Mouse (Mus musculus): ENCODE measurements around the gene Eif1ad. TPM values are rescaled to one million over a fixed set of nuclear protein-coding genes. Genes with fewer than 3 reads are reported as not detected.
"Not testable (repeated sequence)": the region's sequence is repeated elsewhere in the genome, so short reads cannot be mapped to it uniquely, and the experiment has no call there.

Eif1ad gene
- total RNA-seq (2014; fragmentation: Nextera tagmentation), result 50.1 and 56.4 TPM in 2 replicates
- 54.6 and 60.4 TPM in 2 replicates for total RNA-seq (2017)

DNA sequence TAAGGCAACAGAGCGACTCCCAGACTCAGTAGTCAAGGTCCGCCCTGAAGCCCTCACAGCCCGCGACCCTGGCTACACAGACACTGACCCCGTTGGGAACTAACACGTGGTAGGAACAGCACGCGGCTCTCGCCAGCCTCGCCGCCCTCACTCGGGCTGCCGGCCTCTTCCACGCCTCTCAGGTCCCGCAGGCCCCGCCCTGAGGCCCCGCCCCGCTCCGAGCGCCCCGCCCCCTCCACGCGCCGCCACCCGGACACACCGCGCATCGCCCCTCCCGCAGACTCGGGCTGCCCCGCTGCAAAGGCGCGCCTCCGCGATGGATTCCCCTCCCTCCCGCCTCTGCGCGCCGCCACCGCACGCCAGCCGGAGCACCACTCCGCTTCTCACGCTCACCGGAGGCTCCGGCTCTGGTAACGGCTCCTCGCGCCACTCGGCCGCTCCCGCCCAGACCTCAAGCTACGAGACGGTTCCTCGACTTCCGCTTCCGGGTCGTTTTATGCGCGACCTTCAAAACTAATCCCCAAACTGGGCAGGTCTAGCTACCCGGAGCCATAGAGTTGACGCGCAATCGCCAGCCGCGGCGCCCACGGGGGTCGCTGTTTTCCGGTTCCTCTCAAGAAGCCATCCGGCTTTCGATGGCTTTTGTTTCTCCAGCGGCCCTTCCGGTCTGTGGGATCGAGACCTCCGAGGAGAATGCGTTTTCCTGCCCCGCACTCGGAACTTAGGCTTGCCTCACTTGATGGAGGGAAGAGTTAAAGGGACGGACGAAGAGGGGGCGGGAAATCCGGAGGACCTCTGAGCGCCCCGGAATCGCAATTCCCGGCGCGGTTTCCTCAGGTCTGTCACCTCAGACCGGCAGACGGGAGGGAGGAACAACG, at the start of gene Eif1ad:
Eif1ad (plus strand) TSS at position 567 of the 878 bp plus-strand sequence.
- ATAC-seq (replicated peaks; ENCODE audit: low FRiP score, low TSS enrichment, poor library complexity, severe bottlenecking), result peak; percentile 79

DNA sequence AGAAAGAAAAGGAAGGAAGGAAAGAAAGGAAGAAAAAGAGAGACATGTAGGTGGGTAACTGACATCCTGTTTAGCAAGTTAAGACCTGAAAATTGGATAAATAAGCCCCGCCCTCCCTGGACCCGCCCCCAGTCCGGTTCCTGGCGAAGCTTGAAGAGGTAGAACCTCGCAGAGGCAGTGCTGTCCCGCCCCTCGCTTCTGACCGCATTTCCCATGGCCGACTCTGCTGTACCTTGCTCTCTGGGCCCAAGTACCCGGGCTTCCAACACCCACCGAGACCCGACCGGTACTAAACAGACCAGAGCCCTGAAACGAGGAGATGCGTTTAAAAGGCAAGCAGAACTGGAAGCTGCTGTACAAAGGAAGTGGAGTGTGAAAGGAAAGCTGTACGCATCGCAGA, 42.7 kb upstream of the Eif1ad start:
- ATAC-seq (replicated peaks; ENCODE audit: low FRiP score, low TSS enrichment, poor library complexity, severe bottlenecking), result no peak; the same call in 1 of the 2 replicates

DNA sequence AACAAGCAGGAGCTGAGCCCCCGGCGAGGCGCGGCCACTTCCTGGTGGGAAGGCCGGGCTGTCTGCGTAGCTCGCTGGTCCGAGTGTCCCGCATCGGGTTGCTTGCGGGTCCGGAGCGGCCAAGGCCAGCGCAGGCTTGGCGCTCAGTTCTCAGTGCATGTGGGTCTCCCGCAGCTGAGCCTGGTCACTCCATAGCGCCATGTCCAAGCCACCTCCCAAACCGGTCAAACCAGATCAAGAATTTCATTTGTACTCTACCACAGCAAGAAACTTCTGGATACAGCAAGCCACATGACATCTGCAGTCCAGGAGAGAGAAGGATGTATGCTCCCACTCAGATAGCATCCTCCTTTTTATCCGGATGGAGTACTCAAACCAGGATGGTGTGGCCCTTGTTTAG, 38.6 kb upstream of the Eif1ad start:
- no peak for ATAC-seq (replicated peaks; ENCODE audit: low FRiP score, low TSS enrichment, poor library complexity, severe bottlenecking)

DNA sequence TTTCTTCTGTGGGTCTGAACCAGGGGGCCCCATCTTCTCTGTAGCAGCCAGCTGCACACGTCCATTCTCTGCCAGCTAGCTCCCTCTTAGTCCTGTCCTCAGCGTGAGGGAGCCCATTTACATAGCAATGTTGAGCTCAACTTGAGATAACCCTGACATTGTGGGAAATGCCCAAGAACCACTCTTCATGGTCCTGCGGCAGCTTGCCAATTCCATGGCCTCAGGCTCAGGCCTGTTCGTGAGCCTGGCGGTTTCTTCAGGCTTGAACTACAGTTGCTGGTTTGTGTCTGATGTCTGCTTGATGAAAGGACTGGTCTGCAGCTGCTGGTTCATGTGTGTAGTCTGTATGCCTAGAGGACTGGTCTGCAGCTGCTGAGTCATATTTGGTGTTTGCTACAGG, 31.8 kb upstream of the Eif1ad start:
- ATAC-seq (replicated peaks; ENCODE audit: low FRiP score, low TSS enrichment, poor library complexity, severe bottlenecking), result no peak

DNA sequence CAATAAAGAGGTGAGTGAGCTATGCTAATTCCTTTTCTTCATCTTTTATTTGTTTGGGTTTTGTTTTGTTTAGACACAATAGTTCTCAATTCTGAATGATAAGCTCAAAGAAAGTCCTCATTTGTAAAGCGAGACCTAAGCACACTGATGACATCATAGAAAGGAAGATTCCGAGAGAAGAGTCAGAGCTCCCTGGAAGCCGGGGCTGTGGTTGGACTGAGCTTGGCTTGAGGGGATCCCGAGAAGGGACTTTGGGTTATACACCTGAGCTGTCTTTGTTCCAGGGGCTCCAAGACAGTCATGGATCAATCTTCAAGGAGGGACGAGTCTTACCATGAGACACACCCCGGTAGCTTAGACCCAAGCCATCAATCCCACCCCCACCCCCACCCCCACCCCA, 31.1 kb upstream of the Eif1ad start, which contains the start of gene Catsper1:
Catsper1 (plus strand) TSS at position 301 of the 400 bp plus-strand sequence.
- ATAC-seq (replicated peaks; ENCODE audit: low FRiP score, low TSS enrichment, poor library complexity, severe bottlenecking), result no peak

DNA sequence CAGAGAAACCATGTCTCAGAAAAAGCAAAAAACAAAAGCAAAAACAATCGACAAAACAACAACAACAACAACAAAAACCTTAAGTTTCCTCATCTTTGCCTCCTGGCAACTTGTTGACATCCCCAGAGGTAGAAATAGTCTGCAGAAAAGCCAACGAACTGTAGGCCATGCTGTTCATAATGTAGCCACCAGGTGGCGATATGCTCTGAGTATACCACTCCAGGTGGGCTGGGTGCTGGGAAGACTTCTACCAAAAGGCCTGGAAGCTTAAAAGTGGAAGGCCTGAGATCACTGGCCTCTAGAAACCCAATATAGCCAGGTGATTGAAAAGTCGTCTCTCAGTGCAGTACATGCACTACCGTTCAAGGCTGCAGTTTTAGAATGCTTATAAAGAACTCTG, 28.6 kb upstream of the Eif1ad start:
- peak; percentile 78 for ATAC-seq (replicated peaks; ENCODE audit: low FRiP score, low TSS enrichment, poor library complexity, severe bottlenecking)

DNA sequence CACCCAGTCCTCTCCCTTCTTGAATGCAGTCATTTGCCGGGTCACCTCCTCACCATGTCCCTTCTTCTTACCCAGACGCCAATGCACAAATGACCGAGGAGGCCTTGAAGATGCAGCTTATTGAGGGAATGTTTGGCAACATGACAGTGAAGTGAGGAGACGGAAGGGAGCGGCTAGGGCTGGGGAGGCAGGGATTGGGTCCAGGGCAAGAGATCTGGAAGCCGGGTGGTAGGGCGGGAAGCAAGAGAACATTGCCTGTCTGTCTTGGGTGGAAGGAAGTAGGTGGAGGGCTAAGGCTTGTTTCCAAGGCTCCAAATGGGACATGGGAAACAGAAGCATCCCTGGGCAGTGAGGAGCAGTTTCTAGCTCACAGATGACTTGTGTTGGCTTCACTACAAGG, 25.2 kb upstream of the Eif1ad start:
- ATAC-seq (replicated peaks; ENCODE audit: low FRiP score, low TSS enrichment, poor library complexity, severe bottlenecking), result no peak

DNA sequence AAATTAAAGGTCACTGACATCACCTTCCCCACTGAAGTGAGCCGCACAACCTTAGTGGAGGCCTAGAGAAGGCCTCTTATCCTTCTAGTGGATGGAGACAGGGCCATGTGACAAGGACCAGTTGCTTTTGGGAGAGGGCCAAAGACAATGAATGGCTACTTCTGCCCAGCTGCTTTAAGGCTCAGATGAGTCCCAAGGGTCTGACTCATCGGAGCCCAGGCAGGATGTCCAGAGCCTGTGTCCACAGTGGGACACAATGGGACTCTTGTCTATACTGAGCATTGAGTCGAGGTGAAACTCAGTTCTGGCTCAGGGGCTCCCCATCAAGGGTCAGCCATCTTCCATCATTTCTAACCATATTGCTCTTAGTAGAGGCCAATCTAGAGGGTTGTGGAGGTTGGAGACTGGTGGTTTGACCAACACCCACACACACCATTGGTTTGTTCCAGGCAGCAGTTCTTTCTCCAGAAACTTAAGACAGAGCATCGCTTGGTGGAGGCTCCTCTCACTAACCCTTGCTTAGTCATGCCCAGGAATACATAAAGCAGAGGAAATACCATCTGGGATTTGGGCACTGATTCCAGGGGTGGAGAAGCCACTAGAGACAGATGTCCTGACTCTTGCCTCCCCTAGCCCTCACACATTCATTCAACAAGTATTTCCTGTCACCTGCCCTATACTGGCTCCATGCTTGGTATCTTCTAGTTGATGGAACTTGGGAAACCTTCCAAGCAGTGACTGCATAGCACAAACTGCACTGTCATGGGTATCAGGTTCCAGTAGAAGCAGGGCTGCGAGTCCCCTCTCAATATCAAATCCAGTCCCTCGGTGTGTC, 21.0 kb upstream of the Eif1ad start:
- ATAC-seq (replicated peaks; ENCODE audit: low FRiP score, low TSS enrichment, poor library complexity, severe bottlenecking), result no peak

DNA sequence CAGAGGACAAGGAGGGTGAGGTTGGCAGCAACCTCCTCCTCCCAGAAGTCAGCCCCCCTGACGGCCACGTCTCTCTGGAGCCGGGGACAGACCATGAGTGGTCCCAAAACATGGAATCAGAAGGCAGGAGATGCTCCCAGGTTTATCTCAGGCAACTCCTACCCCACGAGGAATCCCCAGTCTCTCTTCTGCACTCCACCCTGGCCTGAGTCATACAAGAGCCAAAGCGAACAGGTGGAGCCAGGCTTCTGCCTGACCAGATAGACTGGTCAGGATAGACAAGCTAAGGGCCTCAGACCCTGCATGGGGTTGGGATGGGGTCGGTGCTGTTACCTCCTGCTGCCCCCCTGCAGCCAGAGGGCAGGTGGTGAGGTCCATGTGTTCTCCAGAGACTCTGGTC, 18.5 kb upstream of the Eif1ad start:
- no peak for ATAC-seq (replicated peaks; ENCODE audit: low FRiP score, low TSS enrichment, poor library complexity, severe bottlenecking)

DNA sequence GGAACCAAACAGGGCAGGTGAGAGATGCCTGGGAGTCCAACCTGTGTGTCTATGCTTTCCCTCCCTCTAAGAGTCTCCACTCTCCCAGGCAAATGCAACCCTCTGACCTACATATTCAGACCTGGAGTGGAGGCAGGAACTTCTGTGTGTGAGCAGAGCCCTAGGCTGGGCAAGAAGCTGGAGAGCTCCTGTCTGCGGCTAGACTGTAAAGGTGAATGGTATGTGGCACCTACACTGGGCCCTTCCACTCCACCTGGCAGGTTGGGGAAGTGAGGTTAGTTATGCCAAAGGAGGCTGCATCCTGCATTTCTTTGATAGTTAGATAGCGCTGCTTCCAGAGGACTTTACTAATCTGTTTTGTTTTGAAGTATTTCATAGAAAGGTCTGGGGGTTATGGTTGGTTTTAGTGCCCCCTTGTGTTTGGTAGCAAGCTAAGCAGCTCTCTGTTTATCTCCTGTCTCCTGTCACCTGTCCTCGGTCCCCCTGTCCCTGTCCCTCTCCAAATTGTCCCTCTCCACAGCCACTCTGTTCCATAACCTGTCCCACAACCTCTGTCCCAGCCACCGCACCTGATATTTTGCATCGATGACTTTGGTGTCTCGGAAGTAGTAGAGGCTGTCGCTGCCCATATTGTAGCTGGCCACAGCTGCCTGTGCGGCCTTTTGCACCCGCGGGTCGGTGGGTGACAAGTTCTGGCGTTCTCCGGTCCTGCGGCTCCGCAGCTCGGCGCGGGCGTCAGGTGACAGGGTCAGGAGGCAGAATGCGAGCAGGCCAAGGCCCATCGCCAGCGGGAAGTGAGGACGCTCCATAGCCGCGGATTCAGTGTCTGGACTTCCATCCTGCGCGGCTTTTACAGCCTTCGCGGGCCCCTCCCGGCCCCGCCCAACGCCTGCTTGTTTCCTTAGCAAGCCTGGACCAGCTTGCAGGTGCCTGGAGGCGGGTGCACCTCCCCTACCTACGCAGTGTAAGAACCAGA, 17.7 kb upstream of the Eif1ad start:
- ATAC-seq (replicated peaks; ENCODE audit: low FRiP score, low TSS enrichment, poor library complexity, severe bottlenecking), result peak; percentile 71

DNA sequence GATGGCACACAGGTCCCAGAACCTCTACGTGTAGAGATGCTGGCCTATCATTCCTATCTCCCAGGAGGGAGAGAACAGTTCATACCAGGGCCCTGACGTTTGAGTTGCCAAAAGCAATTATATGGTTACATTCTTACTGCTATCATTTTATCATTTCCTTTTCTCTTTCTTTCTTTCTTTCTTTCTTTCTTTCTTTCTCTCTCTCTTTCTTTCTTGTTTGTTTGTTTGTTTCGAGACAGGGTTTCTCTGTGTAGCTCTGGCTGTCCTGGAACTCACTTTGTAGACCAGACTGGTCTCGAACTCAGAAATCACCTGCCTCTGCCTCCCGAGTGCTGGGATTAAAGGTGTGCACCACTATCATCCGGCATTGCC, 17.1 kb upstream of the Eif1ad start, which contains the start of gene Cst6:
Cst6 (minus strand) TSS at position 73 of the 372 bp plus-strand sequence.
- not testable (repeated sequence) for ATAC-seq (replicated peaks; ENCODE audit: low FRiP score, low TSS enrichment, poor library complexity, severe bottlenecking)

DNA sequence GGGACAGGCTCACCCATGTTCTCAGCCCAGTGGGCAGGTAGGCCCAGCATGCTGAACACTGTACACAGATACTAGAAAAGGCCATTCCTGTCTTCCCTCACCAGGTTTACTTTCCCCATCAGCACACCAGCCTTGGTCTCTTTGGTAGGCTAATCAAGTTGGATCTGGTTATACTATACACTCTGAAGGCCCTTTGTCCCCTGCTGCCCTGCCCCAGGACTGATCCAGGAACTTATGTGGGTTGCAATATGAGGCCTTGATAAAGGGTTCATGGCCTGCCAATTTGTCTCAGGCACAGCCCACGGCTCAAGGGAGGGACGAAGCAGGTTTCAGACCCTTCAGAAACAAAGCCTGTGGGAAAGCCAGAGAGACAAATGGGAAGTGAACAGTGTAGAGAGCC, 12.9 kb upstream of the Eif1ad start:
- ATAC-seq (replicated peaks; ENCODE audit: low FRiP score, low TSS enrichment, poor library complexity, severe bottlenecking), result no peak

DNA sequence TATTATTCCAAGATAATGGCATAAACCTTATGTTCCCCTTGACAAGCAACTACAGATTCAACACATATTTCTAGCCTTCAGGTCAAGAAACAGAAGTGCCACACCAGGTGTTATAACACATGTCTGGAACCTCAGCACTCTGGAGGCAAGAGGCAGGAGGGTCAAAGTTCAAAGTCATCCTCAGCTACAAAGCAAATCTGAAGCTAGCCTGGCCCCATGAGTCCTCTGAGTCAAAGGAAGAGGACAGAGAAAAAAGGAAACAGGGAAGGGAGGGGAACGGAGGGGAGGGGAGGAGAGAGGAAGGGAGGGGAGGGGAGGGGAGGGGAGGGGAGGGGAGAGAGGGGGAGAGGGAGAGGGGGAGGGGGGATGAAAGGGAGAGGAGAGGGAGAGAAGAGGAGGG, 10.5 kb upstream of the Eif1ad start:
- ATAC-seq (replicated peaks; ENCODE audit: low FRiP score, low TSS enrichment, poor library complexity, severe bottlenecking), result no peak

DNA sequence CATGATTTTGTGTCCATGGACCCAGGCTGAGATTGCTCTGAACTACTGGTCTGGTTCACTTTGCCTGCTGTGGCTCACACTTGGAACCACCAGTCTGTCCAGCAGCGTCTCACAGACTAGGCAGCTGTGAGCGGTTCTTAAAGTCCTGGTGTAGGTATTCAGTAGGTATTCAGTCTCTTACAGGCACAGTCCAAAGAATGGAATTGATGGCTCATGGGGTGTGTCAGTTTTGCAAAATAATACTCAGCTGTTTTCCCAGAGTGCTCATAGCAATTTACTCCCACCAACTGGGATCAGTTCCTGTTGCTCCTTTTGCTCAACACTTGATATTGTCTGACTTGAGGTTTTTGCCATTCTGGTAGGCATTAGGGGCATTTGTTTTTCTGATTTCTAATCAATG, 4.4 kb upstream of the Eif1ad start:
- ATAC-seq (replicated peaks; ENCODE audit: low FRiP score, low TSS enrichment, poor library complexity, severe bottlenecking), result no peak

DNA sequence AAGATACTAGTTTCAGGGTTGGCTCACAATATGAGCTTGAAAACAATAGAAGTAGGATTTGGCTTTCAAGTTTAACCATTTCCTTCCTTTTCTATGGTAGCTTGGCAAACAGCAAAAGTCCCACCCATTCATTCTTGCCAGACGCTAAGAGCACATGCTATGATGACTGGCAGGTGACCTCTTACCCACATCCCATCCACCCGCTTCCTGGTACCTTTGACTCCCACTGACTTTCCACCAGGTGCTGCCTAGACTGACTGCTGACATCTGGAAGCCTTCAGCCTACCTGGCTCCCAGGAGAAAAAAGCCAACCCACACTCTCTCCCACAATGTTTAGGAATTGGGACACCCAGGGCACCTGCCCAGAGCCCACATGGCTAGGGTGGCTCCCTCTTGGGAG, 2.4 kb upstream of the Eif1ad start:
- ATAC-seq (replicated peaks; ENCODE audit: low FRiP score, low TSS enrichment, poor library complexity, severe bottlenecking), result no peak

DNA sequence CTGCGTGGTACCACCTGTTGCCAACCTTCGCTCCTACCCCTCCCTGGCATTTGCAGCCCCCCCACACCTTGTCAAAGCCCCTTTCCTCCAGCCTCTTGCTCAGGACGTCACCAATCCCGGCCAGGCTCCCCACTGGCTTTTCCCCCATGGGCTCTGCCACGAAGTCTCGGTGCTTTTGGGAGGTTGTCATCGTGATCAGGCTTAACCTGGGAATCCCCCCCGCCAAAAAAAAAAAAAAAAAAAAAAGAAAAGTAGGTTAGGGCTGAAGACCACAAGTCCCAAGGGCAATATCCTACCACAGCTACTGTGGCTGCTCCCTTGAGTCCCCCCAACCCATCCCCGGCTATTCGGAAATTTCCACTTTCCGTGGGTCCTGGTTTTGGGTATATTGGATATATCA, 790 bp upstream of the Eif1ad start:
- no peak for ATAC-seq (replicated peaks; ENCODE audit: low FRiP score, low TSS enrichment, poor library complexity, severe bottlenecking)

DNA sequence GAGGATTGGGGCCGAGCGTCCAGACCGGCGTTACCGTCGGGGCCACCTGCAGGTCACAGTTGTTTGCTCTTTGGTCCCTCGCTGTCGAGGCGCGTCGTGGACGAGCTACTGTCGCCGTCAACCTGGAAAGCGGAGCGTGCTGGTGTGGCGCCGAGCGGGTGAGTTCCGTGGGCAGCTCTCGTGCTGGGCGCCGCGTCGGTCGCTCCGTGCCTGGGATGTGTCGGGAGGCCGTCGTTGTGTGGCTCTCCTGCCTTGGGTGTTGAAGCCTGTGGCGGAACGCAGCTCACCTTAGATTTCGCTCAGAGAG, 465 bp downstream of the Eif1ad start, which contains the start of gene Banf1:
Banf1 (minus strand) TSS at position 116 of the 307 bp plus-strand sequence.
- ATAC-seq (replicated peaks; ENCODE audit: low FRiP score, low TSS enrichment, poor library complexity, severe bottlenecking), result peak; percentile 25

DNA sequence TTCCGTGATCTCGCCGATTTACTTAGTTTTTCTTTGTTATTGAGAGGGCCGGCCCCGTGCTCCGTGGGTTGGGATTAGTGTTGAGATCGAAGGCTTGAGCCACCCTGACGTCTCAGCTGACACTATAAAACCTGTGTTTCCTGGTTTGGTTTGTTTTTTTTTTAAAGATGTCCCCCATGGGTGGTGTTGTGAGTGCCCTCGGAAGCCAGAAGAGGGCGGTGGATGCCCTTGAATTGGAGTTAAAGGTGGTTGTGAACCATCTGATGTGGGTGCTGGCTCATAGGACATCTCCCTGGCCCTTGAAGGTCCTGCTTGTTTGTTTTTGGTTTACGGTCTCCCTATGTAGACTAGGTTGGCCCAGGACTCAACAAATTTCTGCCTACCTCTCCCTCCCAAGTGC, 914 bp downstream of the Eif1ad start:
- no peak for ATAC-seq (replicated peaks; ENCODE audit: low FRiP score, low TSS enrichment, poor library complexity, severe bottlenecking)

DNA sequence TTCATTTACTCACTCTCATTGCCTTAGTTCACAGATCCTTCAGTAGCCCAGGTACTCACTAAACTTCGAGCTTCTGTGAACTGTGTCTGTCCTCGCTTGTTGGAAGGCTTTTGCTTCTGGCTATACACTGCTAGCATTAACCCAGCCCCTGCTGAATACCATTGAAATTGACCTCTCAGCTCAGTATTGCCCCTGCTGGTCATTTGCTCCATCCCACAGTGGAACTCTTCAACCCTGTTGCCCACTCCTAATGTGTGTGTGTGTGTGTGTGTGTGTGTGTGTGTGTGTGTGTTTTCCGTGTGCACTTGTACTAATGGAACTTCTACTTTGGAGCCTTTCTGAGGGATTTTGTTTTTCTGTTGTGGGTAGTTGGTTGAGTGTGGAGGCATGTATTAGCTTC, 4.4 kb downstream of the Eif1ad start:
- no peak for ATAC-seq (replicated peaks; ENCODE audit: low FRiP score, low TSS enrichment, poor library complexity, severe bottlenecking)
